Mouse (Mus musculus): Measurements from ENCODE around the gene Olfr1309. TPM values are rescaled to one million over a fixed set of nuclear protein-coding genes. Genes with fewer than 3 reads are reported as not detected.
"Not testable (repeated sequence)": the region's sequence is repeated elsewhere in the genome, so short reads cannot be mapped to it uniquely, and the experiment has no call there.

Olfr1309 gene
- not detected in 2 replicates for polyA plus RNA-seq (2016; fragmentation: Nextera tagmentation; extraction: Ambion mirVana)

DNA sequence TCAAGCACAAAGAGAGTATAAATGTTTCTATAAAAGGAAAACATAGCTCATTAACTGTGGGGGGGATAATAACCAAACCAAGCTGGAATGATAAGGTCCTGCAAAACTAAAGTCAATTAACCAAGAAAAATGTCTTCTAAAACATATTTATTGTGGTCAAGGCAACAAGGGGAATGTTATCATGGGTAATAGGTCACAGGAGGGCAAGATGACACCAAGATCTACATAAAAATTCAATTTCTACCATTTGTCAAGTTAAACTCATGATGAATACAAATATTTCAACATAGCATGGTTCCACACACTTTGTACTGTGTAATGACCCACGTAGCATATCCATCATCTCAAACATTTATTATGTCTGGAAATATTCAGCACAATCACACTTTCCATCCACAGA lies at the start of gene Olfr1309:
Olfr1309 (minus strand) TSS at position 101 of the 400 bp plus-strand sequence.
- H3K36me3 ChIP-seq: no peaks in the 10 kb centered on the region
- H3K4me3 ChIP-seq: no peak within 1 kb of the TSS
- H3K9me3 ChIP-seq (replicated peaks): no peaks in the 10 kb centered on the region
- no peak within 1 kb of the TSS for H3K9ac ChIP-seq
- no peak within 1 kb of the TSS for H3K27ac ChIP-seq
- no peak for ATAC-seq
- WGBS (ENCODE audit: insufficient replicate concordance): 24% methylated on average over 1 of the region's 1 CpGs
- no peaks in the 10 kb centered on the region for H3K4me1 ChIP-seq
- H3K27me3 ChIP-seq (replicated peaks): no peaks in the 10 kb centered on the region
- H3K4me2 ChIP-seq: no peak within 1 kb of the TSS

DNA sequence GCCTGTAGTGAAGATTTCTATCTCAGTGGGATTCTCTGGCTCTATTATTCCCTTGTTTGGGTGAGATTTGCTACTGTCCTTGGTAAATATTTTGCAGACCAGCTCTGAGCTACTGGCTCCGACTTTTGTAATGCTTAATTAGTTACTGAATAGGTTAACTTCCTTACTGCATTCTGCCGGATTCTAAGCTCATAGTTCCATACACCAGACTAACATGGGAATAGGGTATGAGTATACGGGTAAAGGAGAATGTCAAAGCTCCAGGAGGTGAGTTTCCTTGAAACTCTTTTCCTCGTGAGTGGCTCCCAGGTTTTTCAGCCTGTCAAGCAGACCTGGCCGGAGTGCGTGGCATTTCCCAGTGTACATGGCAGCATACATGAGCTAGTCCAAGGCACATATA lies 36.9 kb upstream of the Olfr1309 start:
- H3K9me3 ChIP-seq (replicated peaks); H3K4me2 ChIP-seq; H3K27ac ChIP-seq; H3K4me3 ChIP-seq; H3K4me1 ChIP-seq; H3K9ac ChIP-seq; H3K36me3 ChIP-seq; ATAC-seq; H3K27me3 ChIP-seq (replicated peaks): not testable (repeated sequence)
- 34% methylated on average over 6 of the region's 6 CpGs for WGBS (ENCODE audit: insufficient replicate concordance)

DNA sequence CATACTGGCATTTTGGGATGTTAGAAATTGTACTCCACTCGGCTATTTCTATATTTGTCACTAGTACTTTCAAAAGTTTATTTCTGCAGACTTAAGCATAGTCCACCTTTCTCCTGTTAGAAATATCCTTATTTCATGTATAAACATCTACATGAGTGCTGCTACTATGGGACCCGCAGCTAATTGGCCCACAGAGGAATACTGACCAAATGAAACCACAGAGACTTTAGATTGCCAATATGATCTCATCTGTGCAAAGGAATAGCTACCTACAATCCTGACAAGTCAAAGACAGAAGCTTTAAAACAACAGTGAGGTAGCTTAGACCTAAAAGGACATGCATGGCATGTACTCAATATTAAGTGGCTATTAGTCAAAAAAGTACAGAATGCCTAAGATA lies 34.2 kb upstream of the Olfr1309 start, which contains the start of gene Olfr1311:
Olfr1311 (minus strand) TSS at position 101 of the 400 bp plus-strand sequence.
- Histone ChIP-seq H3K9ac (no peak within 1 kb of the TSS), H3K27ac (no peak within 1 kb of the TSS), H3K27me3 (replicated peaks) (no peaks in the 10 kb centered on the region), H3K4me2 (no peak within 1 kb of the TSS), H3K4me1 (no peaks in the 10 kb centered on the region), H3K9me3 (replicated peaks) (no peaks in the 10 kb centered on the region), H3K36me3 (no peaks in the 10 kb centered on the region), H3K4me3 (no peak within 1 kb of the TSS)
- no peak for ATAC-seq
- 74% methylated on average over 2 of the region's 2 CpGs for WGBS (ENCODE audit: insufficient replicate concordance)

DNA sequence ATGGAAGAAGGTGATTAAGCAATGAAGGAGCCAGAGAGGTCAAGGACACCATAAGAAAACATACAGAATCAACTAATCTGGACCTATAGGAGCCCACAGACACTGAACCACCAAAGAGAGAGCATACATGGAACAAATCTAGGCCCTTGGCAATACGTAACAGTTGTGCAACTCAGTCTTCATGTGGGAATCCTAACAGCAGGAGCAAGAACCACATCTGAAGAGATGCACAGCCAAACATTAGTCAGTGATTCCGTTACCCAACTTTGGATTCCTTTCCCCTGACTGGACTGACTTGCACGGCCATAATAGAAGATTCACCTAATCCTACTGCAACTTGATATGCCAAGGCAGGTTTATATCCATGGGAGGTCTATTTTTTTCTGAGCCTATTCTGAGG lies 24.8 kb upstream of the Olfr1309 start:
- Histone ChIP-seq H3K27me3 (replicated peaks) (no peaks in the 10 kb centered on the region), H3K27ac (no peak overlapping the region), H3K9me3 (replicated peaks) (no peaks in the 10 kb centered on the region), H3K4me2 (no peak overlapping the region), H3K4me3 (no peak overlapping the region), H3K9ac (no peak overlapping the region), H3K36me3 (no peaks in the 10 kb centered on the region), H3K4me1 (no peaks in the 10 kb centered on the region)
- no peak for ATAC-seq
- WGBS (ENCODE audit: insufficient replicate concordance): 53% methylated on average over 3 of the region's 3 CpGs

DNA sequence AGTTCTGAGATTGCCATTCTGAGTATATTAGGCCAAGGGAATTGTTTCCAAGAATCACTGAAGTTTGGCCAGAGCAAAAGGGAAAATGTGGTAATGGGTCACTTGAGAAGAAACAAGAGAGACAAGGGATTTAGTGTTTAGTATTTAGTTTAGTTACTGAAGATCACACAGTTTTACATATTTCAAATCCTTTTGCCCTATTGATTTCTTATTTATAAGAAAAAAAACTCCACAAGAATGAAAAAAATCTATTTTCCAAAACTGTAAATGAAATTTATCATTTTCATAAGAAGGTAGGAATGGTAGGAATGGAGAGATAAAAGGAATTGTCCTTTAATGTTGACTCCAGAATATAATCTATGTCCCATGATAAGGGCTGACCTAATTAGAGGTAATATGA lies 22.5 kb upstream of the Olfr1309 start, which contains the start of gene Olfr1310:
Olfr1310 (minus strand) TSS at position 101 of the 400 bp plus-strand sequence.
- no peaks in the 10 kb centered on the region for H3K9me3 ChIP-seq (replicated peaks)
- H3K27me3 ChIP-seq (replicated peaks): no peaks in the 10 kb centered on the region
- H3K36me3 ChIP-seq: no peaks in the 10 kb centered on the region
- H3K4me1 ChIP-seq: no peaks in the 10 kb centered on the region
- ATAC-seq: no peak
- no peak within 1 kb of the TSS for H3K4me3 ChIP-seq
- no peak within 1 kb of the TSS for H3K27ac ChIP-seq
- H3K4me2 ChIP-seq: no peak within 1 kb of the TSS
- H3K9ac ChIP-seq: no peak within 1 kb of the TSS

DNA sequence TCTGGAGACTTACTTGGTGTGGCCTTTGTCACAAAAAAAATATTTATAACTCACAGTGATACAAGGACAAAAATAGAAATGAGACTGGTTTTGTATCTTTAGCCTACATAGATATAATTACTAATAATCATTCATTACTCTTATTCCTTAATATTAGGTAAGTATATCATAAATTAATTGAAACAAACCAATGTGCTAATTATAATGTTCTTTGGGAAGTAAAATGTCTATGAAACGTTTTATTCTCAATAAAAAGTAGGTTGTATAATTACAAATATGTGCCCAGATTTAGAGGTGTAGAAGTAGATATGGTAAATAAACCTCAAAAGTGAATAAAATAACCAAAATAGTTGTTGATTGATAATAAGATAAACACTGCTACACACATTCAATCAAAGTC lies 25.2 kb downstream of the Olfr1309 start, which contains the start of gene Olfr1308:
Olfr1308 (minus strand) TSS at position 101 of the 400 bp plus-strand sequence.
- WGBS (ENCODE audit: insufficient replicate concordance): 25% methylated on average over 1 of the region's 1 CpGs
- no peak within 1 kb of the TSS for H3K4me3 ChIP-seq
- no peak within 1 kb of the TSS for H3K9ac ChIP-seq
- no peak within 1 kb of the TSS for H3K27ac ChIP-seq
- H3K4me2 ChIP-seq: no peak within 1 kb of the TSS
- no peaks in the 10 kb centered on the region for H3K36me3 ChIP-seq
- H3K9me3 ChIP-seq (replicated peaks): no peaks in the 10 kb centered on the region
- H3K27me3 ChIP-seq (replicated peaks): no peaks in the 10 kb centered on the region
- no peak for ATAC-seq
- H3K4me1 ChIP-seq: no peaks in the 10 kb centered on the region

DNA sequence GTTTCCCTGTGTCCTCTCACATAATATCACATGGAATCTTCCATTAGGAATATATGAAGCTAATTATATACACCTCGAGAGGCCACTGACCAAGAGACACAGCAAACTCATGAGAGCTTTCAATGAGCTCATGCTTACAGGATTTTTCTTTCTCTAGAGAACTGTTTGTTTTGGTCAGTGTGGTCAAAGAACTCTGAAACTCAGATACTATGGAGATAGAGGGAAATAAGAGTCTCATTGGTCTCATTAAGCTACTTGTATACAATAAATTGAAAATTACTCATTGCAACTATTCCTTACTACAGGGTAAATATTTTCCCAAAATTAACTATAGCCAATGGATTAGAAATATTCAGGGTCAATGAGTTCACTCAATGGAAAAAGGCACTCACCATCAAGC lies 40.7 kb downstream of the Olfr1309 start, which contains the start of gene Olfr1307:
Olfr1307 (minus strand) TSS at position 101 of the 400 bp plus-strand sequence.
- H3K4me3 ChIP-seq: no peak within 1 kb of the TSS
- 50% methylated on average over 1 of the region's 1 CpGs for WGBS (ENCODE audit: insufficient replicate concordance)
- ATAC-seq: no peak
- H3K9me3 ChIP-seq (replicated peaks): no peaks in the 10 kb centered on the region
- no peaks in the 10 kb centered on the region for H3K36me3 ChIP-seq
- no peak within 1 kb of the TSS for H3K9ac ChIP-seq
- H3K4me1 ChIP-seq: no peaks in the 10 kb centered on the region
- H3K27ac ChIP-seq: no peak within 1 kb of the TSS
- no peaks in the 10 kb centered on the region for H3K27me3 ChIP-seq (replicated peaks)
- no peak within 1 kb of the TSS for H3K4me2 ChIP-seq

Other genes with a start within 250 kb of the Olfr1309 start
- not detected in 2 replicates for gene Olfr1301, start 239.3 kb downstream of the Olfr1309 start, polyA plus RNA-seq (2016; fragmentation: Nextera tagmentation; extraction: Ambion mirVana)
- gene Olfr1302, start 212.9 kb downstream of the Olfr1309 start, polyA plus RNA-seq (2016; fragmentation: Nextera tagmentation; extraction: Ambion mirVana): not detected in 2 replicates
- gene Olfr1303, start 169.9 kb downstream of the Olfr1309 start, polyA plus RNA-seq (2016; fragmentation: Nextera tagmentation; extraction: Ambion mirVana): not detected in 2 replicates
- gene Olfr1305, start 113.1 kb downstream of the Olfr1309 start, polyA plus RNA-seq (2016; fragmentation: Nextera tagmentation; extraction: Ambion mirVana): not detected in 2 replicates
- gene Olfr1306, start 74.0 kb downstream of the Olfr1309 start, polyA plus RNA-seq (2016; fragmentation: Nextera tagmentation; extraction: Ambion mirVana): not detected in 2 replicates
- gene Olfr1307, start 40.8 kb downstream of the Olfr1309 start, polyA plus RNA-seq (2016; fragmentation: Nextera tagmentation; extraction: Ambion mirVana): not detected in 2 replicates
- not detected in 2 replicates for gene Olfr1308, start 25.3 kb downstream of the Olfr1309 start, polyA plus RNA-seq (2016; fragmentation: Nextera tagmentation; extraction: Ambion mirVana)
- not detected in 2 replicates for gene Olfr1310, start 22.4 kb upstream of the Olfr1309 start, polyA plus RNA-seq (2016; fragmentation: Nextera tagmentation; extraction: Ambion mirVana)
- not detected in 2 replicates for gene Olfr1311, start 34.1 kb upstream of the Olfr1309 start, polyA plus RNA-seq (2016; fragmentation: Nextera tagmentation; extraction: Ambion mirVana)
- gene Olfr1312, start 60.0 kb upstream of the Olfr1309 start, polyA plus RNA-seq (2016; fragmentation: Nextera tagmentation; extraction: Ambion mirVana): not detected in 2 replicates
- gene Olfr1313, start 87.6 kb upstream of the Olfr1309 start, polyA plus RNA-seq (2016; fragmentation: Nextera tagmentation; extraction: Ambion mirVana): not detected in 2 replicates
- gene Olfr1314, start 106.5 kb upstream of the Olfr1309 start, polyA plus RNA-seq (2016; fragmentation: Nextera tagmentation; extraction: Ambion mirVana): not detected in 2 replicates
- gene Olfr1315-ps1, start 125.2 kb upstream of the Olfr1309 start, polyA plus RNA-seq (2016; fragmentation: Nextera tagmentation; extraction: Ambion mirVana): not detected in 2 replicates
- not detected in 2 replicates for gene Olfr1316, start 144.7 kb upstream of the Olfr1309 start, polyA plus RNA-seq (2016; fragmentation: Nextera tagmentation; extraction: Ambion mirVana)
- not detected in 2 replicates for gene Olfr1317, start 150.0 kb upstream of the Olfr1309 start, polyA plus RNA-seq (2016; fragmentation: Nextera tagmentation; extraction: Ambion mirVana)
- gene Olfr1318, start 163.9 kb upstream of the Olfr1309 start, polyA plus RNA-seq (2016; fragmentation: Nextera tagmentation; extraction: Ambion mirVana): not detected in 2 replicates
- gene Lpcat4, start 249.2 kb upstream of the Olfr1309 start, polyA plus RNA-seq (2016; fragmentation: Nextera tagmentation; extraction: Ambion mirVana): 5.9 TPM in 2 replicates

All from liver, embryonic 12.5 days (tissue).